Mouse (Mus musculus): ENCODE results near the gene Mtor.

GRCm38 (mm10) chr4:148573222-148573621 is 124.8 kb downstream of the Mtor start:
- TF ChIP-seq CTCF (IDR thresholded peaks at IDR 0.05; ENCODE audit: control insufficient read depth, insufficient read depth, insufficient replicate concordance, low read depth, low read length) (no peak), POLR2A (IDR thresholded peaks at IDR 0.05; ENCODE audit: control insufficient read depth, low read depth, low read length) (no peak)
